Mouse (Mus musculus): ENCODE measurements around the gene Nepn.
"Not testable (repeated sequence)": the region's sequence is repeated elsewhere in the genome, so short reads cannot be mapped to it uniquely, and the experiment has no call there.

Nepn gene

DNA sequence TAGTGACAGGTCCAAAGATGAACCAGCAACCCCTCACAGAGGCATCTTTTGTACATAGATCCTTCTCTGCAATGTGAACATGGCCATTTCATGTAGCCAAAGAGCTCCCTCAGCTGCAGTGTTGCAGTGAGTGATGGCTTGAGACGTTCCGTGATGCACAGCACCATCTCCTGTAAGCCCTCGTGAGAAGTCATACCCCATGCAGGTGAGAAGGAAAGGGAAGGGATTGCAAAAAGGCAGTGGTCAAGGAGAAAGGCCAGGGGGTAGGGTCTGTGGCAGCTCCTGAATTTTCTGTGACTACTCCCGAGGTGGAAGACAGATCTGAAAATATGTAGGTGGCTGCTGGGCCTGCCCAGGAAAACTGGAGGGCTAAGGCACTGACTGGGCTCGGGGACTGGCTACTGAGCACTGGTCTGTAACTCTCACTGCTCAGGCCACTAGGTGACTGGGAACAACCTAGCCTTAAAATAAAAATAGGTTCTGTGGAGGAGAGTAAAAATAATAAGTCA, at the start of gene Nepn:
TSS of gene Nepn (plus strand) at position 51 of the 509 bp plus-strand sequence.
- no peak for DNase-seq

DNA sequence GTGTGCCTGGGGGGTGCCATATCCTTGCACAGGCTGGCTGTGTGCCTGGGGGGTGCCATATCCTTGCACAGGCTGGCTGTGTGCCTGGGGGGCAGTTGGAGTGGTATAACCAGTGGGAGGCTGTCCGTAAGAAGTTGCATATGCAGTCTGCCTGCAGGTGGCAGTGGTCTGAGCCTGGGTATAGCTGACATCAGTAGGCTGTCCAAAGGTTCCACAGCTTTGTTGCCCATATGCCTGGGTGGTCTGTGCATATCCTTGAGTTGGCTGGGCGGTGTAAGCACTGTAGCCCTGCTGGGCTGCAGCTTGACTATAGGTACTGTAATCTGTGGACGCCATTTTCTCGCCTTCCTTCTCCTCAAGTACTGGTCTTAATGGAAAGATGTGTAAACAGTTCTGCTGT, 45.4 kb upstream of the Nepn start:
- DNase-seq = not testable (repeated sequence)

DNA sequence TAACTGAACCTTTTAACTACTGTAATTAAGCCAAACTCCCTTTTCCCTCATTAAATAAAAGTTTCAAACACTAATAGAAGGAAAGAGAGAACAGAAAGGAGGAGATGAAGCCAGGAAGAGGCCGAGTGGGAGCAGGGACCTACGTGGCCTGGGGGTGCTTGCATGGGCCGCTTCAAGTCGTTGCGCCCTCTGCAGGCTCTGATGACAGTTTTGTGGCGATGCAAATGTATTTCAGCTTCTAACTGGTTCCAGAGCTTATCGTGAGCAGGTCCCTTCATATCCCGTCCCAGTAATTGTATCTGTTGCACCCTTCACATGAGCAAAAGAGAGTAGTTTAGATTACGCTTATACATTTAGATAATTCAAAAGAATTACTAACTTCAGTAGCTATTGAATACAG, 35.6 kb upstream of the Nepn start:
- DNase-seq = no peak

DNA sequence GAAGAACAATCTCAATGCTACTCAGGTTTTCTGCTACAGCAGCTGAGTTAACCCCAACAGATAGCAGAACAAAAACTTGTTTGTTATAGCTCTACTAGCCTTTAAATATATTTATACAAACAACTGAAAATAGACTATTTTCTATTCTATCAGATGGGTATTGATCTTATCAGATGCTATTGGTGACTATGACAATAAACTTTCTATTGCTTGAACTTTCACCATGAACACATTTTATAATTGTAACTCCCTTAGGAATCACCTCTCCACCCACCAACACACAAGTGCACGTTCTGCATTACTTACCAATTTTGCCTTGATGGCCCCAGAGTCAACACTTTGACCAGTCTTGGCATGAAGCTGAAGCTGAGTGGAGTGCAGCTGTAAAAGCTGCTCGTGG, 30.3 kb upstream of the Nepn start, which contains the start of gene Gm26741:
TSS of gene Gm26741 (plus strand) at position 301 of the 400 bp plus-strand sequence.
- no peak for DNase-seq

DNA sequence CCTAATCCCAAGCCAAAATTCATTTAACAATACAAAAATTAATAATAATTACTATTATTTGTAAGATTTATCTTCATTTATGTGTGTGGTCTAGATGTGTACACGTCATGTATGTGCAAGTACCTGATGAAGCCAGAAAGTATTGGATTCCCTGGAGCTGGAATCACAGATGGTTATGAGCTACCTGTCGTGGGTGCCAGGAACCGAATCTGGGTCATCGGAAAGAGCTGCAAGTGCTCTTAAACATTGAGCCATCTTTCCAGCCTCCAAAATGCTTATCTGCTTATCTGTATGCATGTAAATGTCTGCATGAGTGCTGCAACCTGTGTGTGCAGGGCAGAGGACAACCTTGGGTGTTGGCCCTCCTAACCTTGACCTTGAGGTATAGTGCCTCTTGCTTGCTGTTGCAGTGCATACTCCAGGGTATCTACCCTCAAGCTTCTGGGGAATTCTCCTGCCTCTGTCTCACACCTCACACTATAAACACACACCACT, 28.5 kb upstream of the Nepn start:
- no peak for DNase-seq

DNA sequence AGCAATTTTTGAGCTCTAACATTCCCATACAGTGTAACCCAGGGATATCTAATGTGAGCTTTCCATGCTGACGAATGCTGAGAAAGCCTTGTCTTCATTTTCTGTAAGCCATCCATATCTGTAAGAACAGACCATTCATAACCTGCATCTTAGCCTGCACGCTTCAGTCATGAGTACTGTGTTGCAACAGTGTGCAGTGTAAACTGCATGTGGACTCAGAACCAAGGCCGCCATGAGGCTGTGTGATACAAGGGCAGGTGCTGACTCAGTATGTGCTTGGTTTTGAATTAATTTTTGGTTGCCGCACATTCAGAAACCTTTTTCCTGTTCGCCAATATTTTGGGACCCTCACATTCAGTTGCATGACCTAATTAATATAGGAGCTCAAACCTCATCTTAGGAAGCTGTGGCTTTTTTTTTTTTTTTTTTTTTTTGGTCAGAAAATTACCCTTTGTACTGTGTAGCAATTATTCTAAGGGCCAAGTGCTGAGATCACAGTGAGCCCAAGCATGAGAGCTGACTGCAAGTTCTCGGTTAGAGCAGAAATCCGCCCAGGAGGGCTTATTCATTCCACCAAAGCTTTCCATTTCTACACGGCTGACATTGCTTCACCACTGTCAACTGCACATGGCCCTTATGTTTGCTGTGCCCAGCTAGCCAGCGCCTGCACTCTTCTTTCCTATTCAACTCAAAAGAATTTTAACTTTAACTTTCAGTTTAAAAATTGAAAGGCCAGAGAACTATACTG, 27.7 kb upstream of the Nepn start:
- DNase-seq = no peak

DNA sequence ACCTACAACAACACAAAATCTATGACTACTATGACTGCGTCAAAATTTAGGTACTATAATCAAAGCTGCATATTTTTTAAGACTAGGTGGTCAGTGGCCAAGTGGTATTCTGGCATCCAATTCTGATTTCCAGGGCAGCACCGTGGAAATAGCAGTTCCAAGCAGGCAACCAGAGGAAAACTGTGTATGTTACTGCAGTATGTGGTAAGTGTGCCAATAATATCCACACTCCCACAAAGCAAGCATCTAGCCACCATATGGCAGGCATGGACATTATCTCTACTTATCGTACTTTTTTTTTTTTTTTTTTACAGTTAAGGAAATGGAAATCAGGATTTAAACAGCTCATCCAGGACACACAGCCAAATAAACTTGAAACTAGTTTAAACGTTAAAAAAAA, 20.4 kb upstream of the Nepn start:
- DNase-seq = no peak

DNA sequence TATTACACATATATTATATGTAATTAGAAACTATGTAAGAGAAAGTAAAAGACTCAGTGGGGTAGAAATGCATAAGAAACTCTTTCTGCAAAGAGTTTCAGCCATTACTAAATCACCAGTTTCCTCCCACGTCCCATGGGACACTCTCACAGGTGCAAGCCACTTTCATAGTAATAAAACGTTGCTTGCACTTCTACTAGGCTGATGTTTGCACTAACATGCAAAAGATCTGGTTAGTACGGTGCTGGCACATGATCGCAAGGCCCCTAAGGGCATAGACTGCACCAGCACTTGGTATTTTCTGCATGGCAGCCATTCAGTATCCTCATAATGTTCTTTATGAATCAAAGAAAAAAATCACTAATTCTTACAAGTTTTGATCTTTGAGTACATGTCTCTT, 14.9 kb upstream of the Nepn start:
- DNase-seq = no peak

DNA sequence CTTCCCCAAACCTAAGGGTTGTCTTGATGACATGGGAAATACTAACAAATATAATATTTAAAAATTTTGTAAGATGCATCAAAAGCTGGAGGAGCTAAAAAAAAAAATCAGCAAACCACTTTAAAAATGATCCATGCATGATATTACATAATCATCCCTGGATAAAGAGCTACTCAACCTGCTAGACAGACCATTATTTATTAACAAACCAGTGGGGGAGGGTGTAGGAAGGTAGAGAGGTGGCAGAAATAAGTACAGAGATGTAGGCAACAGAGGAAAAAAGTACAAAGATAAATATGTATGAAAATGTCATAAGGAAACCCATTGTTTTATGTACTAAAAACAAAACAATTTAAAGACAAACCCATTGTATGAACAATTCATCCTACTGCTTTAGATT, 14.1 kb upstream of the Nepn start:
- DNase-seq = no peak

DNA sequence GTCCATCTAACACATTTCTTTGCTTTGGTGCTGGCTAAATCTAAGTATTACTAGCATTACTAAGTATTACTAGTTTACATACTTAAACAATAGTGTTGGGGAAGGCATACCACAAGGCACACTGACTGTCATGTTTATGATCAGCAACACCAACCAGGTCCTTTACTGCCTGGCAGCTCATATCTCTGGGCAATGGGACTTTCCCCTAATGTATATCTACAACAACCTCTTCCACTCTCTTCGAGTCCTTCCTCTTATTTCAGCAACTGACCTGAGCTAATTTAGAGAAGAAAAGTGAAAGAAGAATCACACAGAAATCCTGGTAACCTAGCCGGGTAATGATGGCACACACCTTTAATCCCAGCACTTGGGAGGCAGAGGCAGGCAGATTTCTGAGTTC, 12.3 kb upstream of the Nepn start:
- DNase-seq = no peak

DNA sequence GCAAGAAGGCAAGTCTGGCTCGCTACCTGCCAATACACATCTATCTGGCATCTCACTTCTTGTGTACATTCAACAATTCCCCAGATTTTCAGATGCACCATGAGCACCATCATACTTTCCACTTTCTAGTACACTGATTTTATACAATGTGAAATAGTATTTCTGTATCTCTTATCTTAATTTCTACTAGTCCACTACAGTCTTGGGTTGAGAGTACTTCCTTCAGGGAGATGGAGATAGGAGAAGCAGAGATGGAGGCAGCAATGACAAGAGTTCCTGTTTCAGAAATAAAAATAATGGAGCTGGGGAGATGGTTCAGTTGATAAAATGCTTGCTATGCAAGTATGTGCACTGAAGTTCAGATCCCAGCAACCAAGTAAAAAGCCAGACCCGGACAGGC, 11.0 kb upstream of the Nepn start:
- no peak for DNase-seq

DNA sequence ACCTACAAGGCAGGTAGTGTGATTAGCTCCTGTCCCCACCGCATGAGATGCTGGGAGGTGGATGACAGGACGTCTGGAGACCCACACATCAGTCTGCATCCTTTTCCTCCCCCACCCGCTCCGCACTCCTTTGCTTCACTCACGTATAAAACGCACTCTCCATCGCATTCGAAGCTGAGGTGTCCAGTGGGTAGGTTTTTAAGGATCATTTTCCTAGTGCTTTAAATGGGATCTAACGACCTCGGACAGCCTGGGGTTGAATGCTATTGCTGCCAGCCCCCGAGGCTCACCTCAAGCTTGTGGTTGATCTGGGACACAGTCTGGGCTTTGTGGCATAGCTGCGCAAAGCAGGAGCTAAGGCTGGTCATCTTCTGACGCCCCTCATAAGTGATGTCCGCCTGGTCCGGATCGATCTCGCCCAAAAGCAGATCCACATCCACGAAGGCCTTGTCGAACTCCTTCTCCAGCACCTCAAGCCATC, 7.4 kb upstream of the Nepn start:
- peak in 1 of 2 experiments; percentile 30 for DNase-seq

DNA sequence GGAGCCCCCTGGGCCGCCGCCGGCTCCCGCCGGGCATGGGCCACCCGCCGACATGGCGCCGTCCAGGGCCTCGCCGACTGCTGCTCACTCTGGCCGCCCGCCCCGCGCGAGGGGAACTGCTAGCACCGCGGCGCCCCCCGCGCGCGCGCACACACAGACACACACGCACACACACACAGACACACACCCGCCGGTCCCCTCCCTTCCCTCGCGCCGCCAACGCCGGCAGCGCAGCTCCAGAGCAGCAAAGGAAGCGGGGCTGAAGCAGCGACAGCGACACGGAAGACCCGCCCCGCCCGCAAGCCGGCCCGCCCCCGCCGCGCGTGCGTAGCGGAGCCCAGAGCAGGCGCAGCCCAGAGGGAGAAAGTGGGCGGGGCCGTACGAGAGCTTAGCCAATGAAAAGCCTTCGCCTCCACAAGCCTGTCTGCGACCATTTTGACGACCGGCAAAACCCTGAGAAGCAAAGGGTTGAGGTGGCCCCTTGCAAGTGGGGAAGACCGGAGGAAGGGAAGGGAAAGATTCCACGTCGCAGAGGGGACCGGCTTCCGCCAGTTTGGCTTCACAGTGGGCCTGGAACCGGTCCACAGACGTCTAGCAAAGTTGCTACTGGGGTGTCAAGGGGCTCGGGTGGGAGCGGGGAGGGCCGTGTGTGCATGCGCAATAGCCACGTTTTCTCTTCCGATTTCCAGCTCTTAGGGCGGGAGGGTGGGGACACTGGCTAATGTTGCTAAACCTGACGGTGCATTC, 6.8 kb upstream of the Nepn start, which contains the start of gene Gopc:
TSS of gene Gopc (minus strand) at position 280 of the 747 bp plus-strand sequence.
- DNase-seq = peak; percentile 96 to 98

DNA sequence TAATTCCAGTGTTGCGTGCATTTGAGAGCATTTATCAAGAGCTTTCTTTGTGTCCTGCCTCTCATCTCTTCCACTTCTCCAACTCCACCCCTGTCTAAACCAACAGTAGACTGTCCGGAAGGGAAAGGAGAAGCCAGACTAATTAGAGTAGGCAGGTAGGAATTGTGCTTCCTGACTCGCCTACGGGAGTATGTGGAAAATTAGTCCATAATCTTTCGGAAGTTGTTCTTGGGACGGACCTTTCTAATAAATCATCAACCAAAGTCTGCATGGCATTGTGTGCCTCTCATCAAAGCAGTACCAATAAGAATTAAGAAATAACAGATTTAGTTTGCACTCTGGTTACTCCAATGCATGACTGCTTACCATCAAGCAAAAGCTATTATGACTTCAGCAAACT, 5.8 kb upstream of the Nepn start:
- no peak for DNase-seq

DNA sequence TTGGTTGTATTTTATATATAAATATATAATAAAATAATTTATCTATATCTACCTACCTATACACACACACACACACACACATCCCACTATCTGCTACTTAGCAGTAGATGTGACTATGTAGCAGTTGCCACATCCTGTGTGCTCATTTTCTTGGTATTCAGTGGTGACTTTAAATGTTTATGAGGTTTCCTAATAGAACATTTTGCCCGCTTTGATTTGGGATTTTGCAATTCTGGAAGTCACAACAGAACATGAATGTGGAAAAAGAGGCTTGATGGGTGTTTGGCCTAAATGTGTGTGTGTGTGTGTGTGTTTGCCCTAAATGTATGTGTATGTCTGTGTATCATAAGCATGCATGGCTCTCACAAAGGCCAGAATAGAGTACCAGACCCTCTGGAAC, 5.2 kb upstream of the Nepn start:
- DNase-seq = no peak

DNA sequence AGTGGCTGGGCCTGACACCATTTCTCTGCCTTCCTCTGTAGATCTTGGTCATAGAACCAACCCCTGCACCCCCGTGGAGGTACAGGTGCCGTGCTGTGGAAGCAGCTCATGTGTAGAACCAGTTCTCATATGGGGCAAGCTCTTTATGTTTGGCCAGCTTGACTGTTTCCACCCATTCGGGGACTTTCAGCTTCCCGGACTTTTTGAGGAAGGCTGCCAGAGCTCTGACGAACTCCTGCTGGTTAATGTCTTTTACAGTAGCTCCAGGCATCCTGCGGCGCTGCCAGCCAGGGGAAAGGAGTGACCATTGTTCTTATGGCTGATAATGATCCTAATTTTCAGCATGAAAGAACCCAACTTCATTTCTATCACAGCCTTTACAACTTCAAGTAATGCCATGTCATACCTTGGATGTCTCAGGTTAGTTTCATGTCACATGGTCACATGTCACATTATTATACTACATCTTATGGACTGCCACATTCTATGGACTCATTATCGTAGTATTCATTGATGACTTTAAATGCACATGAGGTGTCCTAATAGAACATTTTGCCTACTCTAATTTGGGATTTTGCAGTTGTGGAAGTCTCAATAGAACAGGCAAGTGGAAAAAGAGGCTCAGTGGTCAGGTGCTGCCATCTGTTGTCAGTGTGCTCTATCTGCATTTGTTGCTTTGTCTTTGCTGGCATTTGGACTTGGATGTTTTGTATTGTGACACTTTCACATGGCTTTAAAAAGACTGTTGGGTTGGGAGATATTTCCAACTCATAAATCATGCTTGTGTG, 3.8 kb upstream of the Nepn start:
- DNase-seq = peak; percentile 17 to 24

DNA sequence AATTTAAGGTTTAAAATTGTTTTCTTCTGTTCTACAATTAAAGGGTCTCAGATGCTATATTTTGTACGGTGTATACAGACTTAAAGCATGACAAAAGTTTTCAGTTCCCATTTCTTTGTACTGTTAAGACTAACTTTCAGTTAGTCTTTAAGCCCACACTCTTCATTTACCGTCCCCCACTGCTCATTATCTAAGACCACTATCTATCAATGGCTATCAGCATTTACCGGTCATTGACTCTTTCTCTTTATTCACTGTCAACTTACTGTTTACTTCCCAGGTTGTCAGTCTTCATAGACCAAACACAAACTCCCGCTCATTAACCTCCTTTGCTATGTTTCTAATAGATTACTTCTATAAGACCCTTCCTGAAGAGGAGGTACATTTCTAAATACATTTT, 1.6 kb upstream of the Nepn start:
- no peak for DNase-seq

DNA sequence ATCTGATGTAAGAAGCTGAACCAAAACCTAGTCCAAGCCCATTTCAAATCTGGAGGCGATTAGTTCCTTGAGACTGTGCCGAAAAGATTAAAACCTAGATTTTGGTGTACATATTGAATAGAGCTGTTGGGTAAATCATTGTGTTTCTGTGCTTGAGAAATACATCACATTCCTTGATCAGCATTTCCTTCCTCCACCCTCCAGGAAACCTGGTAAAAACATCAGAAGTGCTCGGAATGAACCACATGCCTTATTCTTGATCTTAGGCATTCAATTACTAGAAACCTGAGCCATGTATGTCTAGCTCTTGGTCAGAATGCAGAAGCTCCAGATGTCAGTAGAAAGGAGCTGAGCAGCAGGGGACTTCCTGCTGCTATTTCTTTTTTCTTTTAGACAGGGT, 666 bp downstream of the Nepn start:
- DNase-seq = no peak

DNA sequence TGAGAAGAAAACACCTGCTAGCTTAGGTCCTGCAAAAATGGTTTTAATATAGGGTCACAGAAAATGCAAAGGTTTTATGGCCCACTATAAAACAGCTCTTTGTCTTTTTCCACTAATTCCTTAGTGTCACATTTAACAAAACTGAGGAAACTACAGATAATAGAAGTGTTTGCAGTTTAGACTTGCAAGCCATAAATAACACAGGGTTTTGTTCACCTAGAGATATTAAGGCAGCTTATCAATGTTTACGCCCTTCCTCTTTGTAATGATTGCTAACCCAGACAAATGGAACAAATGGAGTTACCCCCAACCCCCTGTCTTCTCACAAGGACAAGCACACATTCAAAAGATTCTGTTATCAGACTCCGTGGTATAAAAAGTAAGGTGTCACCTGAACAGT, 2.4 kb downstream of the Nepn start:
- no peak for DNase-seq

DNA sequence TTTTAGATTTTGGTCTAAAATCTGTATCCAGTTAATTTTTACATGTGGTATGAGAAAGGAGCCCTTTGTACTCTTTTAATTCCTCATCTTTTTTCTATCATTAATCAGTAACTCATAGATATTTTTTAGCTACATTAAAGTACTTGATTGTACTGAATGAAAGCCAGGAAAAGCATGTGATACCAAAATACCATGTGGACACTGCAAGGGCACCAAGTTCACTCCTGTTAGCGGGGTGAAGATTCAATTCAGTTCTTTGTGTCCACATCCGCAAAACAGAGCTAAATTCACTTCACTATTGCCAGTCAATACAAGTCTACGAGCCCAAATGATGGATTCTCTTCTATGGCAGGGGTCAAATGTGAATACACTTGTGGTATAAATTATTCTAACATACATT, 7.9 kb downstream of the Nepn start:
- DNase-seq = no peak

DNA sequence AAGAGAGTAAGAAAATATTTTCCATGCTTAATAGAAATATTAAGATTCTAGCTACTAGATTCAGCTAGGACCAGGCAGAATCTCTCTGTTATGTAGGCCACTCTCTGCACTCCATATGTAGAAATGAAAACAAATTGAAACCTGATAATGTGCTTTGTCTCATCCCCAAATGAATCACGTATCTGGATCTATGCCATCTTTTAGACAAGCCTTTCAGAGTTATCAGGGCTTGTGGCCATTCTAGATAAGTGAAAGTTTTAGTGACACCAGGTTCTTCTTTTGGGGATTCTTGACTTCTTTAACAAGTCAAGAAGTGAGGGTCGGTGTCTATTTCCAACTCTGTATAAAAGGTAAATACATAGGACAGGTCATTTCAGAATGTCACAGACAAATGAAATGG, 9.9 kb downstream of the Nepn start:
- DNase-seq = no peak

DNA sequence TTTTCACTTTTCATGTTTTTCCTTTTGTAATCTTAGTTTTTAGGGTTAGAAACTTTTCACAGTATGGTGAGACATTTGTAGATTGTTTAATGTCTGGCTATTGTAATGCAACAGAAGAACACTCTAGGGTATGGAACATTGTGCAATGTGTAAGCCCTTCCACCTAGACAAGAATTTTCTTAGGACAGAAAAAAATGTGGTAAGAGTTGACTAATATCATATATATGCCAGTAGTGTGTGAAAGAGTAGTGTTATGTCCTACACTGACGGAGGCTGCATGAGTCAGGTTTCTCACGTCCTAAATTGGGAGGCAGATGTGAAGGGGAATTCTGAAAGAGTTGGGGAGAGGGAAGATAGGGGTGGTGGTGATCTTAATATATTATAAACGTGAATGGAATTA, 10.9 kb downstream of the Nepn start:
- DNase-seq = no peak

DNA sequence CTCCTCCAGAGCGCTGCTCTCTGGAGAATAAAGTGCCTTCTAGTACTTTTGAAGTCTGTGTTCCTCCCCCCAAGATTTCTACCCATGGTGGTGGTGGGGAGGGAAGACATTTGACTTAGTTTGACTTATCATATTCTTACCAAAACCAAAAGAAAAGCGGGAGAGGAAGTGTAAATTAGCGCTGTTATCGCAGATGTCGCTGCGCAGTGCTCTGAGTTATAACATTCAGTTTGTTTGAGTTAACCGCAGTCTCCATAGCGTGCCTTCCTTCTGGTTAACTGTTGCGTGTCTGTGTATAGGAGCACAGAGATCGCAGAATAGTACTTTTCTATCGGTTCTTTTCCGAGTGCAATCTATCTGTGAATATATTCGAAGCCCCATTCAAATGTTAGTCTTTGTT, 16.4 kb downstream of the Nepn start:
- no peak for DNase-seq
